Mouse (Mus musculus) forebrain, embryonic 11.5 days (tissue): Measurements from ENCODE around the gene Mgea5. TPM values are rescaled to one million over a fixed set of nuclear protein-coding genes. Genes with fewer than 3 reads are reported as not detected.

Source experiments
- ATAC-seq: fragments of 200-750 bp; cut with Nextera tagmentation; replicated peaks from 2 replicates; pipeline ENCODE4 v1.8.0; 2017; ENCODE audit warnings: moderate TSS enrichment; ENCODE audit not compliant: low FRiP score
- DNase-seq: peaks from one replicate; pipeline ENCODE4 v3.0.0-alpha.2; 2017; ENCODE audit warnings: low spot score
- H3K27ac ChIP-seq: fragments of 300-500 bp; sonication (generic); 2 replicates; pipeline ENCODE4 v1.5.1; 2014; ENCODE audit warnings: low read depth, low read length
- H3K27me3 ChIP-seq: fragments of 300-500 bp; sonication (generic); 2 replicates; pipeline ENCODE4 v1.6.1; 2014; ENCODE audit warnings: mild to moderate bottlenecking, low read length, mixed read lengths; ENCODE audit not compliant: control insufficient read depth, insufficient read depth
- H3K36me3 ChIP-seq: fragments of 300-500 bp; sonication (generic); 2 replicates; pipeline ENCODE4 v1.6.1; 2014; ENCODE audit warnings: mild to moderate bottlenecking, low read length, moderate library complexity, mixed read lengths; ENCODE audit not compliant: control insufficient read depth, insufficient read depth
- H3K4me1 ChIP-seq: fragments of 300-500 bp; sonication (generic); replicated peaks from 2 replicates; pipeline ENCODE4 v1.6.1; 2014; ENCODE audit warnings: low read length, mixed read lengths; ENCODE audit not compliant: control insufficient read depth, insufficient read depth
- H3K4me2 ChIP-seq: fragments of 300-500 bp; sonication (generic); 2 replicates; pipeline ENCODE4 v1.6.1; 2014; ENCODE audit warnings: low read depth, mild to moderate bottlenecking, low read length, moderate library complexity, mixed read lengths; ENCODE audit not compliant: severe bottlenecking
- H3K4me3 ChIP-seq: fragments of 300-500 bp; sonication (generic); 2 replicates; pipeline ENCODE4 v1.5.1; 2014; ENCODE audit warnings: low read depth, low read length
- H3K9ac ChIP-seq: fragments of 300-500 bp; sonication (generic); 2 replicates; pipeline ENCODE4 v1.6.1; 2014; ENCODE audit warnings: low read length
- H3K9me3 ChIP-seq: fragments of 300-500 bp; sonication (generic); 2 replicates; pipeline ENCODE4 v1.6.1; 2016; ENCODE audit warnings: low read length, mixed read lengths; ENCODE audit not compliant: control insufficient read depth
- WGBS: fragments of 180-500 bp; shearing (Covaris S2); extraction: QIAGEN DNeasy Blood & Tissue Kit; methylation state at CpG from one replicate; pipeline ENCODE4 v1.1.7; 2014; 5-methylcytosine and 5-hydroxymethylcytosine counted together
- polyA plus RNA-seq: library from polyadenylated mRNA; unstranded; fragments of >200 nt; fragmentation: Nextera tagmentation; extraction: Ambion mirVana; gene quantifications from 2 replicates; pipeline ENCODE4 v1.2.1, GENCODE M21; 2014

Gene Mgea5
- polyA plus RNA-seq, 1 experiment from 2014 or later, result 88.9 TPM

DNA sequence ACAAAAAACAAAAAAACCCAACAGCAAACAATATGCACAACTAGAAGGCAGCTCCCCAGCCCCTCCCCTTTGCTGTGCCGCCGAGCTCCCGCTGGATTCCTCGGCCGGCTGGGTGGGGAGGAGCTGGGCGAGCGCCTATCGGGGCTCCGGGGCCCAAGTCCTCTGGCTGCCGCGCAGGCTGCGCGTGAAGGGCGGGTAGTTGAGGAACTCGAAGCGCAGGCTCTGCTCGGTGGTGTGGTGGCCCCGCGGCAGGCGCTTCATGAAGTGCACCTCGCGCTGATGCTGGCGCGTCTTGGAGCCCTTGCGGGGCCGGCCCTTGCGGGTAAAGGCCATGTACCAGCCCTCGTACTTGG lies 46.8 kb downstream of the Mgea5 start:
- DNase-seq, result peak; percentile 75
- WGBS, result under 1% methylated on average over 28 of the region's 28 CpGs
- H3K27me3 ChIP-seq, result peaks cover 91% of the 10 kb centered on the region
- H3K27ac ChIP-seq, result no peak overlapping the region
- peak overlapping the region; percentile 27 for H3K9ac ChIP-seq
- H3K4me1 ChIP-seq, result peaks cover 8% of the 10 kb centered on the region
- no peaks in the 10 kb centered on the region for H3K36me3 ChIP-seq
- ATAC-seq, result no peak
- peak overlapping the region; percentile 13; the same call in 1 of the 2 replicates for H3K4me3 ChIP-seq
- H3K9me3 ChIP-seq, result no peaks in the 10 kb centered on the region
- peak overlapping the region; percentile 44 for H3K4me2 ChIP-seq

DNA sequence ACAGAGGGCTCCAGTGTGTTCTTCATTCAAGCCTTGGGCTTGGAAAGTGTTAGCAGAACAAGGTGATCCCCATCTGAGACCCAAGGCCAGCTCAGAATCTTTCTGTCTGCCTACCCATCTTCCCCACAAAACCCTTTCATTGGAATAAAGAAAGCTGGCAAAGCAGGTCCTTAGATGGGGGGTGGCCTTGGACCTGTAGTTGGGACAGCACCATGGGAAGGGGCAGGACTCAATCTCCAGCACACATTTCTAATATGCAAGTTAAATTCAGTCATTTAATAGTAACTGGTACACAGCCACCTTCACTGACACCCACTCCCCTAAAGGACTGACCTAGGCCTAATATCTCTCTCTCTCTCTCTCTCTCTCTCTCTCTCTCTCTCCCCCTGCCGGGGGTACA lies 47.4 kb downstream of the Mgea5 start:
- Histone ChIP-seq H3K36me3 (no peaks in the 10 kb centered on the region), H3K27ac (no peak overlapping the region), H3K4me1 (peaks cover 8% of the 10 kb centered on the region), H3K9me3 (no peaks in the 10 kb centered on the region), H3K27me3 (peaks cover 87% of the 10 kb centered on the region), H3K9ac (no peak overlapping the region), H3K4me3 (no peak overlapping the region), H3K4me2 (no peak overlapping the region)
- WGBS, result 56% methylated on average over 1 of the region's 1 CpGs
- no peak for DNase-seq
- ATAC-seq, result no peak

DNA sequence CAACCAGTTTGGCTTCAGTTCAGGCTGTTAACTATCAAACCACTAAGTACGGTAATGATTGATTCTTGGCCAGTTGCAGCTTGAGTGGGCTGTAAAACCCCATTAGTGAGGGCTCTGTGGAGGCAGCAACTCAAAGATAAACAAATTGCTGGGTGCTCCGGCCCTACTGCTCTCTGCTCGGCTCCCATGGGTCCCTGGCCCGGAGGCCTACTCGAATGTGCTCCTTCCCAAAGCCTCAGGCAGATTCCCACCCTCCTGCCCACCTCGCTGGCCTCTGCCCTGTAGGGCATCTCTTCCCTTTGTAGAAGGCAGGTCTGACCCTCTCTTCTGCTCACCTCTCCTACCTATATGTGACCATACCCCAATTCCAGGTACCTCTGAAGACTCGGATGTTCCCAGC lies 48.9 kb downstream of the Mgea5 start:
- ATAC-seq (no peak), DNase-seq (no peak)

DNA sequence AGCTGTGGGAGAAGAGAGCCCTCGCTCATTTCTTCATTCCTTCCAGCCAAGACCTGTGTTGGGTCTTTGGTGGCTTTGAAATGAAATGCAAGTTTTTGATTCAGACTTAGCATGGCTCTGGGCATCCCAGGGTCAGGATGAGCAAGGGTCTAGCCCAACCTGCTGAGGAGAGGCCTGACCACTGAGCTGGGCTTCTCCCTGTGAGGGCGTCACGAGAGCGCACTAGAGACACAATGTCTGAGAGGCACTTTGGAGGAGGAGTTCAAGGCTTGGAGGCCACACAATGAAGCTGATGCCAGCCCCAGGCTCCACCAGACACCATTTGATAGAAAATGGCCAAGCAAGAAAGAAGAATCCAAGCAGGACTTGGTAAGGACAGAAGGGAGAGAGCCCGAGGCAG lies 49.4 kb downstream of the Mgea5 start:
- Histone ChIP-seq H3K4me3 (no peak overlapping the region), H3K27ac (no peak overlapping the region), H3K9ac (no peak overlapping the region), H3K4me2 (no peak overlapping the region), H3K4me1 (peaks cover 5% of the 10 kb centered on the region), H3K36me3 (no peaks in the 10 kb centered on the region), H3K9me3 (no peaks in the 10 kb centered on the region), H3K27me3 (peaks cover 68% of the 10 kb centered on the region)
- ATAC-seq (no peak), DNase-seq (no peak)
- WGBS, result 67% methylated on average over 5 of the region's 5 CpGs

More for the DNA sequence above, 48.9 kb downstream of the Mgea5 start:
- Histone ChIP-seq H3K4me2 (no peak overlapping the region), H3K4me1 (peaks cover 5% of the 10 kb centered on the region), H3K27ac (no peak overlapping the region), H3K27me3 (peaks cover 74% of the 10 kb centered on the region), H3K4me3 (no peak overlapping the region), H3K9me3 (no peaks in the 10 kb centered on the region), H3K9ac (no peak overlapping the region), H3K36me3 (no peaks in the 10 kb centered on the region)
- WGBS, result 39% methylated on average over 7 of the region's 7 CpGs

DNA sequence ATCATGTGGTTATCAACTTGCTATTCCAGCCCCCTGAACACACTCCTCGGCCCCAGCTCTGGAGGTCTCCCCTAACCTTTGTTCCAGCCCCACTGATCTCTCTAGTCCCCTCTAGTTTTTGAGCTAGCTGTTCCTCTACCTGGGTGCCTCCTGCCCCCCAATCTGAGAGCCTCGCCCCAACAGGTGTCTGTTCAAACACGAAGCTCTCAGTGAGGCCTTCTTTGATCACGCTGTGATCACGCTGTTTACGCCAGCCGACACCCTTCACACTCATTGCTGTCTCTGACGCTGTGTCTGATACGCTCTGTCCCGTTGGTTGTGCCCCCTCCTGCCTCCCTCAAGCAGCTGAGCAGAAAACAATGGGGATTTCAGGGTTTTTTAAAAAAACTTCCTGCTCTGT lies 50.1 kb downstream of the Mgea5 start:
- WGBS, result 19% methylated on average over 10 of the region's 10 CpGs
- peaks cover 5% of the 10 kb centered on the region for H3K4me1 ChIP-seq
- no peak for DNase-seq
- H3K4me2 ChIP-seq, result no peak overlapping the region
- no peak overlapping the region for H3K27ac ChIP-seq
- H3K27me3 ChIP-seq, result peaks cover 62% of the 10 kb centered on the region
- no peak overlapping the region for H3K9ac ChIP-seq
- no peak for ATAC-seq
- H3K4me3 ChIP-seq, result no peak overlapping the region
- H3K36me3 ChIP-seq, result no peaks in the 10 kb centered on the region
- no peaks in the 10 kb centered on the region for H3K9me3 ChIP-seq

DNA sequence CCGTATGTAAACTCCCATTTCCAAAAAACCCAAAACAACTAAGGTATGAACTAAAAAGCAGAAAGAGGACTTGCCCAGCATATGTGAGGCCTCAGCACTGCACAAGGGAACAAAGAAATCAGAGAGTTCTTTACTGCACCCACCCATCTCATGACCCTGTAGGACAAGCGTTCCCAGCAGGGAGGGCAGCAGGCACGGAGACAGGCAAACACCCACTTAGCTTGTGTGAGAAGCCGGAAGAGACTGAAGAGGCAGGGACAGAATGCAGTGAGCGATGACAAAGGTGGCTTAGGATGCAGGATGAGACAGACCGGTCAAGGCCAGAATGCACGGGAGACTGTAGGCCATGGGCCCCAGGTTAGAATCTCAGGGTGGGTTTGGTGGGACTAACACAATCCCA lies 52.0 kb downstream of the Mgea5 start:
- WGBS, result 86% methylated on average over 7 of the region's 7 CpGs
- H3K4me2 ChIP-seq, result no peak overlapping the region
- no peak overlapping the region for H3K27ac ChIP-seq
- no peak overlapping the region for H3K9ac ChIP-seq
- DNase-seq, result no peak
- H3K9me3 ChIP-seq, result no peaks in the 10 kb centered on the region
- H3K4me1 ChIP-seq, result no peaks in the 10 kb centered on the region
- H3K4me3 ChIP-seq, result no peak overlapping the region
- H3K36me3 ChIP-seq, result no peaks in the 10 kb centered on the region
- peaks cover 46% of the 10 kb centered on the region for H3K27me3 ChIP-seq
- ATAC-seq, result no peak

DNA sequence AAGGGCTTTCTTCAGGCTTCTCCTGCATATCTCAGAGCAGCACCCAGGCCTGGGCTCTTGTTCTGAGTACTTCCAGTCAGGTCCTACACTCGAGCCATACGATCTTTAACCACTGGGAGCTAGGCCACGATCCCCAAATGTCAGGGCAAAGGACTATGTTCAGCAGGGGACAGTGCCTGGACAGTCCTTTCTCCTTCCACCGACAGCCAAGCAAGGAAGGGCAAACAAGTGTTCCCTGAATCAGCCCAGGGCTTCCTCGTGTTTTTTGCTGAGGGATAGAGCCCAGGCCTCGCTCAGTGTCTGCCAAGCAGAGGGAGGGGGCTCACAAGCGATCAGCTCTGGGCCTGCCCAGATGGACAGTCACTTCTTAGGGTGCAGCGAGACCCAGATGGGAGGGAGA lies 53.6 kb downstream of the Mgea5 start:
- Histone ChIP-seq H3K4me2 (no peak overlapping the region), H3K4me3 (no peak overlapping the region), H3K36me3 (no peaks in the 10 kb centered on the region), H3K9me3 (no peaks in the 10 kb centered on the region), H3K9ac (no peak overlapping the region), H3K4me1 (no peaks in the 10 kb centered on the region), H3K27ac (no peak overlapping the region), H3K27me3 (peaks cover 34% of the 10 kb centered on the region)
- ATAC-seq (no peak), DNase-seq (no peak)
- WGBS, result 80% methylated on average over 8 of the region's 8 CpGs

DNA sequence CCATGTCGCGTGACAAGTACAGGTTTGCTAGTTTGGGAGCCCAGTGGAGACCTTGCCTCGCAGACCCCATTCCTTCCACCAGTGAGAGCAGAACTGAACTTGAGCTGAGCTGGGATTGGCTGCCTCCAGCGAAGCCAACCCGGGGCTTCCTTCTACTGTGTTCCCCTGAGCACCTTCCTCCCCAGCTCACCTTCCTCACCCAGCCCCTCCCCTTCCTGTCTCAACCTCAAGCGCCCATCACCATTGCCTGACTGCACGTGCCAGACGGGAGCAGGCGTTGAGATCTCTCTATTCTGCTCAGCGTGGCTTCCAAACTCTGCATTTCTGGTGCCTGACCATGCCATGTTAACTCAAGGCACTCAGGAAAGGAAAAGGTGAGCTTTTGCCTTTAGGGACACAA lies 56.4 kb downstream of the Mgea5 start:
- H3K27me3 ChIP-seq, result peaks cover 9% of the 10 kb centered on the region
- 71% methylated on average over 10 of the region's 10 CpGs for WGBS
- no peaks in the 10 kb centered on the region for H3K9me3 ChIP-seq
- ATAC-seq (no peak), DNase-seq (no peak)
- no peak overlapping the region for H3K4me2 ChIP-seq
- no peak overlapping the region for H3K27ac ChIP-seq
- no peaks in the 10 kb centered on the region for H3K36me3 ChIP-seq
- no peak overlapping the region for H3K9ac ChIP-seq
- H3K4me3 ChIP-seq, result no peak overlapping the region
- no peaks in the 10 kb centered on the region for H3K4me1 ChIP-seq

DNA sequence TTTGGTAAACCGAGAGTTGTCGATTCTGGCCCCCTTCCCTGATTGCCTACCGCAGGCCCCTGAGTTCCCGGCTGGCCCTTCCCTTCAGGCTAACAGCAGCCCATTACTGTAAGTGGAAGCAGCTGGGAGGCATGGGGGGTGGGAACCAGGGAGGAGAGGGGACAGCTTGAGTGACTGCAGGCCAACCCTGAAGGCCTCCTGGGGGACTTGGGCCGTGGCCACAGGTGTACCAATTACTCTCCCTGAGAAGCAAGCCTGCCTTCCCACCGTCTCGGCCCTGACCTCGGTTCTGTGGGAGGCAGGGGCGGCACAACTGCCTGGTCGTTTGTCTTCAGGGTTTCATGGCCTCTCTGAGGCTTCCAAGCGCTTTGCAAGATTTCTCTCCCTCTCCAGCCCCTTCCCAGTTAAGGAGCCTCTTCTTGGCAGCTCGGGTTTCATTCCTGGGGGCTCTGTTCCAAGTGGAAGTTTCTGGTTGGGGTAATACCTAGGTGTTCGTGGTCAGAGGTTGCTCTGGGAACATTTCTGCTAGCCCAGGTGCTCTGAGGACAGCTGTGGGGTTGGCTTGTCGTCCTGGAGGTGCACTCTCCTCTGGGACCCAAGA lies 57.9 kb downstream of the Mgea5 start:
- Histone ChIP-seq H3K36me3 (no peaks in the 10 kb centered on the region), H3K9ac (no peak overlapping the region), H3K4me2 (no peak overlapping the region), H3K27me3 (peaks cover 4% of the 10 kb centered on the region; the same call in 1 of the 2 replicates), H3K9me3 (no peaks in the 10 kb centered on the region), H3K27ac (no peak overlapping the region), H3K4me1 (no peaks in the 10 kb centered on the region), H3K4me3 (no peak overlapping the region)
- WGBS, result 45% methylated on average over 14 of the region's 14 CpGs
- ATAC-seq (no peak), DNase-seq (peak; percentile 57)
